Mouse (Mus musculus): ENCODE results near the gene Dcdc2c. TPM values are rescaled to one million over a fixed set of nuclear protein-coding genes. Genes with fewer than 3 reads are reported as not detected.

The Dcdc2c gene
- 19.6 and 20.2 TPM in 2 replicates for polyA plus RNA-seq (2012; rRNA removed)

DNA sequence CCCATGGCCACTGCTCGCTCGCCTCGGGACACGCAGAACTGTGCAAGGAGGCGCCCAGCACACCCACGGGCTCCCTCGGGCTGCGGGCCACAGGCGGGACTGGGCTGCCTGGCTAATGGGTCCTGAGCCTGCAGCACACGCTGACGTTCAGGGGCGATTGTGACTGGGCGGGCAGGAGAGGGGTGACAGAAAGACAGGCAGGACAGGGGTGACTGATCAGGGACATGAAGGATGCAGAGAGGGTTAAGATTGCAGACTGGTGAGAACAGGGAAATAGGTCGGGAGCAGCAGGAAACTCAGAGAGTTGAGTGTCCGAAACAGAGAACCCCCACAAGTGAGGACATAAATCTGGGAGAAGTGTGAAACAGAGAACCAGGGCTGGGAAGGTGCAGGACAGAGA is at the start of gene Dcdc2c:
Gene Dcdc2c, minus strand, starts transcription at position 101 of the 400 bp plus-strand sequence.
- TF ChIP-seq POLR2A (IDR thresholded peaks at IDR 0.05; ENCODE audit: control insufficient read depth, low read depth, low read length) = peak; percentile 28; the same call in 1 of the 2 replicates
- no peak for TF ChIP-seq CTCF (IDR thresholded peaks at IDR 0.05; ENCODE audit: control insufficient read depth, insufficient read depth, insufficient replicate concordance, low read depth, low read length)
- H3K27me3 ChIP-seq (ENCODE audit: control insufficient read depth, insufficient read depth, low read length) = no peaks in the 10 kb centered on the region
- H3K27ac ChIP-seq (ENCODE audit: control insufficient read depth, insufficient read depth, low read depth, low read length) = no peak within 1 kb of the TSS
- H3K4me3 ChIP-seq (ENCODE audit: control insufficient read depth, low read depth, low read length) = peak within 1 kb of the TSS; percentile 74
- peaks cover 4% of the 10 kb centered on the region; the same call in 1 of the 2 replicates for H3K4me1 ChIP-seq (ENCODE audit: control insufficient read depth, insufficient read depth, low read length)
- no peaks in the 10 kb centered on the region for H3K36me3 ChIP-seq (ENCODE audit: control insufficient read depth, insufficient read depth, low read length)

DNA sequence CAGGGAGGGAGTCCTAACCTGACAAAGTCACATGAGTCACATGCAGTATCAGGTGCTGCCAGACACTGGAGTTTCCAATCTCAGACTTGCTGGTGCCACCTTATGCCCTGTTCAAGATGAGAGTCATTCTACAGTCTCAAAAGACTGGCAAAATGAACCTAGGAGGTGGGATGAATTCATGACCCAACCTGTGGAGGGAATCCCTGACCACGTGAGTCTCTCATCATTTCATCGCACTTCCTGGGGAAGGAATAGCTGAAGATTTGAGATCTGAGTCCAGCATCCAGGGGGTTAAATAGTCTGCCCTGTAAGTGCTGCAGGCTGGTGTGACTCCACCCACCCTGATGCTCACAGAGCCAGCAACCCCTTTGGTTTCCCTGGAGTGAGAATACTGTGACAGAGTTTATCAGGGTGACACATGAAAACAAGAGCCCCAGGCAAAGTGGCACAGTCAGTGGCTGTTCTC is 46.4 kb upstream of the Dcdc2c start:
- H3K27ac ChIP-seq (ENCODE audit: control insufficient read depth, insufficient read depth, low read depth, low read length) = no peak overlapping the region
- H3K36me3 ChIP-seq (ENCODE audit: control insufficient read depth, insufficient read depth, low read length) = no peaks in the 10 kb centered on the region
- no peaks in the 10 kb centered on the region for H3K27me3 ChIP-seq (ENCODE audit: control insufficient read depth, insufficient read depth, low read length)
- TF ChIP-seq POLR2A (IDR thresholded peaks at IDR 0.05; ENCODE audit: control insufficient read depth, low read depth, low read length) = no peak
- TF ChIP-seq CTCF (IDR thresholded peaks at IDR 0.05; ENCODE audit: control insufficient read depth, insufficient read depth, insufficient replicate concordance, low read depth, low read length) = no peak
- no peak overlapping the region for H3K4me3 ChIP-seq (ENCODE audit: control insufficient read depth, low read depth, low read length)
- peaks cover 9% of the 10 kb centered on the region for H3K4me1 ChIP-seq (ENCODE audit: control insufficient read depth, insufficient read depth, low read length)

DNA sequence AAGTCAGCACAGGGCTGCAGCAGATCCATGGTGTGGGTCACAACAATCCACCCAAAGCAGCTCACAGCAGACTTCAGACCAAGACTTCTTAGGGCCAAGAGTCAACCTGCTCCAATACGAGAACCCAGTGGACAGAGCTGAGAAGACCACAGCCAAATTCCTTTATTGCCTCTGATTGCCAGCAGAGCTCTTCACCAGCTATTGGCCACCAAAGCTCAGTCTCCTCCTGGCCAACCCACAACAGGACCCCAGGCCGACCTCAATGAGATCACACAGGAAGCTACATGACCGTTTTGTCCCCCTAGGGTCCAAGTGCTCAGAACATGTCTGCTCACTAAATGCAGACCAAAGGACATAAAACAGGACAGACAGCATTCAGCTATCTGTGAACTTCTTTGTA is 45.9 kb upstream of the Dcdc2c start:
- H3K27ac ChIP-seq (ENCODE audit: control insufficient read depth, insufficient read depth, low read depth, low read length) = no peak overlapping the region
- TF ChIP-seq POLR2A (IDR thresholded peaks at IDR 0.05; ENCODE audit: control insufficient read depth, low read depth, low read length) (no peak), CTCF (IDR thresholded peaks at IDR 0.05; ENCODE audit: control insufficient read depth, insufficient read depth, insufficient replicate concordance, low read depth, low read length) (no peak)
- no peaks in the 10 kb centered on the region for H3K36me3 ChIP-seq (ENCODE audit: control insufficient read depth, insufficient read depth, low read length)
- no peaks in the 10 kb centered on the region for H3K27me3 ChIP-seq (ENCODE audit: control insufficient read depth, insufficient read depth, low read length)
- peaks cover 9% of the 10 kb centered on the region for H3K4me1 ChIP-seq (ENCODE audit: control insufficient read depth, insufficient read depth, low read length)
- no peak overlapping the region for H3K4me3 ChIP-seq (ENCODE audit: control insufficient read depth, low read depth, low read length)

DNA sequence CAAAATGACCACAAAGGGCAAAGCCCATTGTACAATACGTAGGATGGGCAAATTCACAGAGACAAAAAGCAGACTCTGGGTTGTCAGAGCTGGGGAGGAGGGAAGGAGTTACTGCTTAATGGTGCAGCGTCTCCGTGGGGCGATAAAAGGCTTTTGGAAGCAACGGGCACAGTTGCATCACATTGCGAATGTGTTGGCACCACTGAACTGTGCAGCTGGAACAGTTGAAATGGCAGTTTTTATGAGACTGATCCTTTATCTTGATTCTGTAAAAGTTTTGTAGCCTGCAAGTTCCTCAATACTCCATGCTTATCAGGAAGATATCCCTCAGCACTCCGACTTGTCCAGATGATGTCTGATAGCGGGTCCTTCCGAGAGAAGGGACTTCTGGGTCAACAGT is 45.5 kb upstream of the Dcdc2c start:
- peaks cover 9% of the 10 kb centered on the region for H3K4me1 ChIP-seq (ENCODE audit: control insufficient read depth, insufficient read depth, low read length)
- no peak overlapping the region for H3K27ac ChIP-seq (ENCODE audit: control insufficient read depth, insufficient read depth, low read depth, low read length)
- H3K27me3 ChIP-seq (ENCODE audit: control insufficient read depth, insufficient read depth, low read length) = no peaks in the 10 kb centered on the region
- H3K36me3 ChIP-seq (ENCODE audit: control insufficient read depth, insufficient read depth, low read length) = no peaks in the 10 kb centered on the region
- no peak for TF ChIP-seq POLR2A (IDR thresholded peaks at IDR 0.05; ENCODE audit: control insufficient read depth, low read depth, low read length)
- TF ChIP-seq CTCF (IDR thresholded peaks at IDR 0.05; ENCODE audit: control insufficient read depth, insufficient read depth, insufficient replicate concordance, low read depth, low read length) = no peak
- H3K4me3 ChIP-seq (ENCODE audit: control insufficient read depth, low read depth, low read length) = no peak overlapping the region

DNA sequence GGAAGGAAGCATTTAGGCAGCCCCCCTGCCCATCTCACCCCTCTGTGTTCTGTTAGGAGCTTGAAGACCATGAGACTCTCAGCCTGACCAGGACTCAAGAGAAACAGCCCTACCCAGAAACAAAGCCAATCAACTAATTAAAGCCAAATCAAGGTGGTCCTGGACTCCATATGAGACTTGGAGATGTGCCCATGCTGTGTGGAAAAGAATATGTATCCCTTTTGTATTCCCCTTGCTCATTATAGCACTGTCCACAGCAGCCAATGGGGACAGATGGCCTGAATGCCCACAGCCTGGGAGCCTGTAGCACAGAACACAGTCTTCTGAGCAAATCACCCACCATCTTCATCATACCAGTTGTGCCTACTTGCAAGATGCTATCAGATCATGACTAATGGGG is 44.7 kb upstream of the Dcdc2c start:
- no peak overlapping the region for H3K4me3 ChIP-seq (ENCODE audit: control insufficient read depth, low read depth, low read length)
- no peak overlapping the region for H3K27ac ChIP-seq (ENCODE audit: control insufficient read depth, insufficient read depth, low read depth, low read length)
- no peaks in the 10 kb centered on the region for H3K27me3 ChIP-seq (ENCODE audit: control insufficient read depth, insufficient read depth, low read length)
- no peaks in the 10 kb centered on the region for H3K36me3 ChIP-seq (ENCODE audit: control insufficient read depth, insufficient read depth, low read length)
- TF ChIP-seq CTCF (IDR thresholded peaks at IDR 0.05; ENCODE audit: control insufficient read depth, insufficient read depth, insufficient replicate concordance, low read depth, low read length) = no peak
- TF ChIP-seq POLR2A (IDR thresholded peaks at IDR 0.05; ENCODE audit: control insufficient read depth, low read depth, low read length) = no peak
- peaks cover 9% of the 10 kb centered on the region for H3K4me1 ChIP-seq (ENCODE audit: control insufficient read depth, insufficient read depth, low read length)

DNA sequence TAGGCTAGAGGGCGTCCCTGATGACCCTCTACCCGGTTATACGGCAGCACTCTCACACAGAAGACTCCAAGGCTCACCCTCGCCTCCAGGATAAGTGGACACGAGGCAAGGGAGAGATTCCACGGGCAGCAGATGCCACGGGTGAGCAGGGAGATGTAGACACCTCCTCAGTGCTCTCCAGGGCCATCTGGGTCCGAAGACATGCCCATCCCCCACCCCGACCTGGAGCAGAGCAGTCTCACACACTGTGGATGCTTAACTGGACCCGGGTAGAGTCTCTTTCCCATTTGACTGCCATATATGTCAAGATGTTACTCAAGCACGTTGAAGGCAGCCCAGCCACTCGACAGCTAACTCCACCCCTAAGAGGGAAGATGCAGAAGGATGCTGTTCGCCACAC is 38.2 kb upstream of the Dcdc2c start:
- H3K4me1 ChIP-seq (ENCODE audit: control insufficient read depth, insufficient read depth, low read length) = peaks cover 16% of the 10 kb centered on the region
- TF ChIP-seq CTCF (IDR thresholded peaks at IDR 0.05; ENCODE audit: control insufficient read depth, insufficient read depth, insufficient replicate concordance, low read depth, low read length) (peak; percentile 14; the same call in 1 of the 2 replicates), POLR2A (IDR thresholded peaks at IDR 0.05; ENCODE audit: control insufficient read depth, low read depth, low read length) (no peak)
- H3K27ac ChIP-seq (ENCODE audit: control insufficient read depth, insufficient read depth, low read depth, low read length) = no peak overlapping the region
- H3K27me3 ChIP-seq (ENCODE audit: control insufficient read depth, insufficient read depth, low read length) = no peaks in the 10 kb centered on the region
- H3K4me3 ChIP-seq (ENCODE audit: control insufficient read depth, low read depth, low read length) = no peak overlapping the region
- H3K36me3 ChIP-seq (ENCODE audit: control insufficient read depth, insufficient read depth, low read length) = no peaks in the 10 kb centered on the region

DNA sequence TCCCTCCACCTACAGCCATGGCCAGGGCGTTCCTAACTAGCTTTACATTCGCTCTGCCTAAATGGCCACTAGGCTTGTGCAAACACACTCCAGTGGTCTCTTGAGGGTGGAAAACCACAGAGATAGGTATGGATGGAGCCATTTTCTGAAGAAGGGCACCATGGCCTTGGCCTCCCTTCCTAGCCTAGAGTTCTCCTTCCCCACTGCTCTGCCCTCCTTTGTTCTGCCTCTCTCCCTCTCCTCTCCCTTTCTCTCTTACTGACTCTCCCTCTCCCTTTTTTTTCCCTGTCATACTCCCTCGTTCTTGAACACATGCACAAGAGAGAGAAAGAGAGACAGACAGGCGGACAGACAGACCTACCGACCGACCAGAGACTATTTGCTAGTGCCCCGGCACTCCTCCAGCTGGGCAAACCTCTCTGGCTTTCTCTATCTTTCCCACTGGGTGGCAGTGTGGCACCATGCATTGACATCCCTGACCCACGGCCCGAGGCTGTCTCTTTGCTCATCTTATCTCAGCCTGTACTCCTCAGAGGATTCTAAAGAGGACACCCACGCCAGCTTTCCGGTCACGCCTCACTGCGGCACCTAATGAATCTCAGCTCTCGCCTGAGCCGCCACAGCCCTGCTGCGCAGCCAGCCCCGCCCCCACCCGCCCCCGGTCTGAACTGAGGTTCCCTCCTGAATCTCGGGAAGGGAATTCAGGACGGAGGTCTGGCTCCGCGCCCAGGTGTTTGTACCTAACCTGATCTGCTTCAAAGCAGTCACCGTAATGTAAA is 37.1 kb upstream of the Dcdc2c start:
- H3K27ac ChIP-seq (ENCODE audit: control insufficient read depth, insufficient read depth, low read depth, low read length) = no peak overlapping the region
- H3K4me3 ChIP-seq (ENCODE audit: control insufficient read depth, low read depth, low read length) = peak overlapping the region; percentile 58
- peaks cover 9% of the 10 kb centered on the region for H3K4me1 ChIP-seq (ENCODE audit: control insufficient read depth, insufficient read depth, low read length)
- TF ChIP-seq POLR2A (IDR thresholded peaks at IDR 0.05; ENCODE audit: control insufficient read depth, low read depth, low read length) (no peak), CTCF (IDR thresholded peaks at IDR 0.05; ENCODE audit: control insufficient read depth, insufficient read depth, insufficient replicate concordance, low read depth, low read length) (peak; percentile 75; the same call in 1 of the 2 replicates)
- H3K27me3 ChIP-seq (ENCODE audit: control insufficient read depth, insufficient read depth, low read length) = no peaks in the 10 kb centered on the region
- H3K36me3 ChIP-seq (ENCODE audit: control insufficient read depth, insufficient read depth, low read length) = no peaks in the 10 kb centered on the region

Measured in testis, adult 2 months (tissue).